Mouse (Mus musculus) MN1 (cell line): ENCODE measurements around the gene Mok.

Experiments
- DNase-seq: peaks from one replicate; pipeline ENCODE4 v3.0.0-alpha.2; 2016; ENCODE audit warnings: low spot score

Mok gene

GRCm38 (mm10) chr12:110806301-110806970 lies 34.3 kb downstream of the Mok start:
- DNase-seq, result no peak

GRCm38 (mm10) chr12:110804261-110804660 lies 36.5 kb downstream of the Mok start:
- DNase-seq, result peak; percentile 24

GRCm38 (mm10) chr12:110802674-110803297 lies 38.0 kb downstream of the Mok start:
- DNase-seq, result no peak

- peak; percentile 40 for DNase-seq
Measured at GRCm38 (mm10) chr12:110801876-110802464, 38.8 kb downstream of the Mok start.

GRCm38 (mm10) chr12:110799226-110799625 lies 41.5 kb downstream of the Mok start:
- DNase-seq, result no peak

GRCm38 (mm10) chr12:110797842-110798431 lies 42.8 kb downstream of the Mok start:
- no peak for DNase-seq

GRCm38 (mm10) chr12:110797202-110797601 lies 43.5 kb downstream of the Mok start:
- no peak for DNase-seq

GRCm38 (mm10) chr12:110796748-110797147 lies 44.0 kb downstream of the Mok start:
- no peak for DNase-seq

GRCm38 (mm10) chr12:110795035-110795434 lies 45.7 kb downstream of the Mok start:
- DNase-seq, result no peak

- DNase-seq, result no peak
Measured at GRCm38 (mm10) chr12:110791026-110791425, 49.7 kb downstream of the Mok start.

- no peak for DNase-seq
Measured at GRCm38 (mm10) chr12:110790580-110790979, 50.2 kb downstream of the Mok start.

GRCm38 (mm10) chr12:110786243-110786642 lies 54.5 kb downstream of the Mok start:
- DNase-seq, result no peak

- no peak for DNase-seq
Measured at GRCm38 (mm10) chr12:110784211-110784610, 56.5 kb downstream of the Mok start.

GRCm38 (mm10) chr12:110782278-110782677 lies 58.5 kb downstream of the Mok start:
- no peak for DNase-seq

GRCm38 (mm10) chr12:110781181-110781580 lies 59.6 kb downstream of the Mok start:
- DNase-seq, result no peak

- DNase-seq, result no peak
Measured at GRCm38 (mm10) chr12:110779296-110779695, 61.4 kb downstream of the Mok start.

GRCm38 (mm10) chr12:110777853-110778252 lies 62.9 kb downstream of the Mok start:
- no peak for DNase-seq

GRCm38 (mm10) chr12:110775628-110776426 lies 64.9 kb downstream of the Mok start:
- no peak for DNase-seq

GRCm38 (mm10) chr12:110771961-110772360 lies 68.8 kb downstream of the Mok start:
- no peak for DNase-seq

- DNase-seq, result no peak
Measured at GRCm38 (mm10) chr12:110770479-110771247, 70.1 kb downstream of the Mok start.

- DNase-seq, result no peak
Measured at GRCm38 (mm10) chr12:110769660-110770297, 71.0 kb downstream of the Mok start.
